Mouse (Mus musculus) hindbrain, embryonic 12.5 days (tissue): ENCODE data around the gene Nr1h3. TPM values are rescaled to one million over a fixed set of nuclear protein-coding genes. Genes with fewer than 3 reads are reported as not detected.
A peak's percentile ranks its signal among the peaks of the same experiment; 100 is the strongest.
"Not testable (repeated sequence)": the region's sequence is repeated elsewhere in the genome, so short reads cannot be mapped to it uniquely, and the experiment has no call there.

Source experiments
- ATAC-seq: fragments of 200-750 bp; cut with Nextera tagmentation; 2 replicates; pipeline ENCODE4 v1.8.0; 2017; ENCODE audit warnings: moderate TSS enrichment; ENCODE audit not compliant: low FRiP score
- H3K27ac ChIP-seq: fragments of 300-500 bp; sonication (generic); 2 replicates; pipeline ENCODE4 v1.5.1; 2016; ENCODE audit warnings: mild to moderate bottlenecking
- H3K27me3 ChIP-seq: fragments of 300-500 bp; sonication (generic); 2 replicates; pipeline ENCODE4 v1.6.1; 2016; ENCODE audit warnings: mild to moderate bottlenecking
- H3K36me3 ChIP-seq: fragments of 300-500 bp; sonication (generic); 2 replicates; pipeline ENCODE4 v1.6.1; 2016; ENCODE audit warnings: mild to moderate bottlenecking
- H3K4me1 ChIP-seq: fragments of 300-500 bp; sonication (generic); 2 replicates; pipeline ENCODE4 v1.6.1; 2016
- H3K4me2 ChIP-seq: fragments of 300-500 bp; sonication (generic); replicated peaks from 2 replicates; pipeline ENCODE4 v1.6.1; 2016; ENCODE audit warnings: mild to moderate bottlenecking
- H3K4me3 ChIP-seq: fragments of 300-500 bp; sonication (generic); 2 replicates; pipeline ENCODE4 v1.5.1; 2016; ENCODE audit warnings: mild to moderate bottlenecking
- H3K9ac ChIP-seq: fragments of 300-500 bp; sonication (generic); 2 replicates; pipeline ENCODE4 v1.6.1; 2016; ENCODE audit warnings: mild to moderate bottlenecking, moderate library complexity
- H3K9me3 ChIP-seq: fragments of 300-500 bp; sonication (generic); replicated peaks from 2 replicates; pipeline ENCODE4 v1.6.1; 2016; ENCODE audit warnings: mild to moderate bottlenecking
- WGBS: fragments of 180-500 bp; shearing (Covaris S2); methylation state at CpG from one replicate; pipeline ENCODE4 v1.1.7; 2016; 5-methylcytosine and 5-hydroxymethylcytosine counted together
- polyA plus RNA-seq: library from polyadenylated mRNA; unstranded; fragments of >200 nt; fragmentation: Nextera tagmentation; extraction: Ambion mirVana; gene quantifications from 2 replicates; pipeline ENCODE4 v1.2.1, GENCODE M21; 2016

Nr1h3 gene
- 1.5 and 2.0 TPM in 2 replicates for polyA plus RNA-seq

- Histone ChIP-seq H3K4me3 (peak within 1 kb of the TSS; percentile 75), H3K27ac (peak within 1 kb of the TSS; percentile 91), H3K4me2 (peak within 1 kb of the TSS; percentile 70), H3K27me3 (no peaks in the 10 kb centered on the region), H3K9me3 (no peaks in the 10 kb centered on the region), H3K36me3 (peaks cover 26% of the 10 kb centered on the region), H3K9ac (peak within 1 kb of the TSS; percentile 84), H3K4me1 (peaks cover 20% of the 10 kb centered on the region)
- peak; percentile 97 for ATAC-seq
- 4% methylated on average over 28 of the region's 28 CpGs for WGBS
Observed at GRCm38 (mm10) chr2:91202222-91202971, at the start of gene Nr1h3, which contains the start of gene Acp2. Nr1h3 (minus strand) TSS chr2:91202834. Acp2 (plus strand) TSS chr2:91202885.

- no peak overlapping the region for H3K4me2 ChIP-seq
- H3K4me1 ChIP-seq, result peaks cover 24% of the 10 kb centered on the region
- H3K27me3 ChIP-seq, result peaks cover 36% of the 10 kb centered on the region
- H3K9ac ChIP-seq, result no peak overlapping the region
- H3K27ac ChIP-seq, result no peak overlapping the region
- H3K36me3 ChIP-seq, result no peaks in the 10 kb centered on the region
- H3K4me3 ChIP-seq, result no peak overlapping the region
- WGBS, result 79% methylated on average over 4 of the region's 4 CpGs
- H3K9me3 ChIP-seq, result no peaks in the 10 kb centered on the region
- ATAC-seq, result no peak
Observed at GRCm38 (mm10) chr2:91252001-91252400, 49.4 kb upstream of the Nr1h3 start.

GRCm38 (mm10) chr2:91248366-91248765, 45.7 kb upstream of the Nr1h3 start:
- WGBS, result 90% methylated on average over 4 of the region's 4 CpGs
- Histone ChIP-seq H3K27me3 (peaks cover 9% of the 10 kb centered on the region; the same call in 1 of the 2 replicates), H3K4me2 (no peak overlapping the region), H3K4me3 (no peak overlapping the region), H3K4me1 (peaks cover 3% of the 10 kb centered on the region; the same call in 1 of the 2 replicates), H3K36me3 (no peaks in the 10 kb centered on the region), H3K9me3 (no peaks in the 10 kb centered on the region), H3K9ac (no peak overlapping the region), H3K27ac (no peak overlapping the region)
- no peak for ATAC-seq

- no peaks in the 10 kb centered on the region for H3K9me3 ChIP-seq
- whole genome bisulfite sequencing, result 83% methylated on average over 5 of the region's 5 CpGs
Observed at GRCm38 (mm10) chr2:91244557-91245228, 42.1 kb upstream of the Nr1h3 start.

GRCm38 (mm10) chr2:91243416-91243815, 40.8 kb upstream of the Nr1h3 start:
- 55% methylated on average over 3 of the region's 3 CpGs for WGBS
- H3K4me3 ChIP-seq, result no peak overlapping the region
- no peak overlapping the region for H3K4me2 ChIP-seq
- no peak overlapping the region for H3K9ac ChIP-seq
- no peak for ATAC-seq
- H3K27ac ChIP-seq, result no peak overlapping the region
- no peaks in the 10 kb centered on the region for H3K27me3 ChIP-seq
- no peaks in the 10 kb centered on the region for H3K36me3 ChIP-seq
- H3K4me1 ChIP-seq, result peaks cover 4% of the 10 kb centered on the region; the same call in 1 of the 2 replicates
- no peaks in the 10 kb centered on the region for H3K9me3 ChIP-seq

More at GRCm38 (mm10) chr2:91244557-91245228, 42.1 kb upstream of the Nr1h3 start:
- peaks cover 4% of the 10 kb centered on the region; the same call in 1 of the 2 replicates for H3K4me1 ChIP-seq
- H3K9ac ChIP-seq, result no peak overlapping the region
- no peak for ATAC-seq
- no peak overlapping the region for H3K4me3 ChIP-seq
- no peak overlapping the region for H3K27ac ChIP-seq
- no peaks in the 10 kb centered on the region for H3K27me3 ChIP-seq
- H3K4me2 ChIP-seq, result no peak overlapping the region
- H3K36me3 ChIP-seq, result no peaks in the 10 kb centered on the region

- no peak overlapping the region for H3K27ac ChIP-seq
- H3K4me2 ChIP-seq, result no peak overlapping the region
- H3K27me3 ChIP-seq, result no peaks in the 10 kb centered on the region
- no peak overlapping the region for H3K9ac ChIP-seq
- 75% methylated on average over 5 of the region's 5 CpGs for WGBS
- ATAC-seq, result no peak
- peaks cover 4% of the 10 kb centered on the region; the same call in 1 of the 2 replicates for H3K4me1 ChIP-seq
- no peaks in the 10 kb centered on the region for H3K36me3 ChIP-seq
- H3K9me3 ChIP-seq, result no peaks in the 10 kb centered on the region
- no peak overlapping the region for H3K4me3 ChIP-seq
Observed at GRCm38 (mm10) chr2:91242547-91242946, 39.9 kb upstream of the Nr1h3 start.

GRCm38 (mm10) chr2:91237511-91238080, 35.0 kb upstream of the Nr1h3 start:
- not testable (repeated sequence) for H3K9me3 ChIP-seq, H3K36me3 ChIP-seq, H3K9ac ChIP-seq, H3K27me3 ChIP-seq, H3K4me1 ChIP-seq
- peak overlapping the region; percentile 52 for H3K4me3 ChIP-seq
- peak overlapping the region; percentile 91 for H3K27ac ChIP-seq
- WGBS, result 22% methylated on average over 4 of the region's 4 CpGs
- ATAC-seq, result peak; percentile 65
- peak overlapping the region; percentile 61 for H3K4me2 ChIP-seq

- Histone ChIP-seq H3K36me3 (peaks cover 5% of the 10 kb centered on the region; the same call in 1 of the 2 replicates), H3K27ac (peak within 1 kb of the TSS; percentile 91), H3K9ac (peak within 1 kb of the TSS; percentile 61), H3K4me3 (peak within 1 kb of the TSS; percentile 52), H3K4me2 (peak within 1 kb of the TSS; percentile 61), H3K27me3 (no peaks in the 10 kb centered on the region), H3K9me3 (no peaks in the 10 kb centered on the region), H3K4me1 (peaks cover 6% of the 10 kb centered on the region)
- peak; percentile 98 for ATAC-seq
- WGBS, result under 1% methylated on average over 48 of the region's 48 CpGs
Observed at GRCm38 (mm10) chr2:91236601-91237510, 34.2 kb upstream of the Nr1h3 start, which contains the start of gene Ddb2. Ddb2 (minus strand) TSS chr2:91236982.

- no peak for ATAC-seq
- H3K4me3 ChIP-seq, result no peak overlapping the region
- no peak overlapping the region for H3K9ac ChIP-seq
- H3K27ac ChIP-seq, result no peak overlapping the region
- no peaks in the 10 kb centered on the region for H3K9me3 ChIP-seq
- 77% methylated on average over 2 of the region's 2 CpGs for WGBS
- peaks cover 5% of the 10 kb centered on the region; the same call in 1 of the 2 replicates for H3K36me3 ChIP-seq
- H3K4me2 ChIP-seq, result no peak overlapping the region
- no peaks in the 10 kb centered on the region for H3K4me1 ChIP-seq
- H3K27me3 ChIP-seq, result no peaks in the 10 kb centered on the region
Observed at GRCm38 (mm10) chr2:91229735-91230134, 27.1 kb upstream of the Nr1h3 start.

GRCm38 (mm10) chr2:91223614-91224013, 21.0 kb upstream of the Nr1h3 start:
- Histone ChIP-seq H3K4me3 (no peak overlapping the region), H3K9me3 (no peaks in the 10 kb centered on the region), H3K9ac (no peak overlapping the region), H3K4me2 (no peak overlapping the region), H3K27ac (no peak overlapping the region), H3K4me1 (no peaks in the 10 kb centered on the region), H3K36me3 (no peaks in the 10 kb centered on the region), H3K27me3 (no peaks in the 10 kb centered on the region)
- 83% methylated on average over 2 of the region's 2 CpGs for WGBS
- no peak for ATAC-seq

GRCm38 (mm10) chr2:91220501-91220900, 17.9 kb upstream of the Nr1h3 start:
- no peaks in the 10 kb centered on the region for H3K27me3 ChIP-seq
- H3K4me3 ChIP-seq, result no peak overlapping the region
- no peaks in the 10 kb centered on the region for H3K4me1 ChIP-seq
- no peak overlapping the region for H3K27ac ChIP-seq
- WGBS, result 98% methylated on average over 3 of the region's 3 CpGs
- H3K36me3 ChIP-seq, result peaks cover 9% of the 10 kb centered on the region; the same call in 1 of the 2 replicates
- no peak overlapping the region for H3K9ac ChIP-seq
- no peak overlapping the region for H3K4me2 ChIP-seq
- ATAC-seq, result no peak
- no peaks in the 10 kb centered on the region for H3K9me3 ChIP-seq
